Mouse (Mus musculus) liver, embryonic 14.5 days (tissue): Measurements from ENCODE around the gene Dusp19. TPM values are rescaled to one million over a fixed set of nuclear protein-coding genes. Genes with fewer than 3 reads are reported as not detected.

ENCODE experiments used
- ATAC-seq: fragments of 200-750 bp; cut with Nextera tagmentation; 2 replicates; pipeline ENCODE4 v1.8.0; 2017; ENCODE audit warnings: moderate number of reproducible peaks, mild to moderate bottlenecking, moderate library complexity; ENCODE audit not compliant: insufficient read depth
- DNase-seq, 3 experiments: peaks; one replicate each; pipeline ENCODE4 v3.0.0-alpha.2; 2012 to 2013; ENCODE audit warnings: low read depth in 3 of 3, low spot score in 3 of 3
- H3K27ac ChIP-seq: fragments of 300-500 bp; sonication (generic); 2 replicates; pipeline ENCODE4 v1.5.1; 2014; ENCODE audit warnings: moderate library complexity, mild to moderate bottlenecking, control low read depth, inconsistent platforms
- H3K27me3 ChIP-seq: fragments of 300-500 bp; sonication (generic); 2 replicates; pipeline ENCODE4 v1.6.1; 2014; ENCODE audit warnings: mild to moderate bottlenecking, low read length, moderate library complexity; ENCODE audit not compliant: control insufficient read depth, insufficient read depth
- H3K36me3 ChIP-seq: fragments of 300-500 bp; sonication (generic); replicated peaks from 2 replicates; pipeline ENCODE4 v1.6.1; 2014; ENCODE audit warnings: low read depth; ENCODE audit not compliant: control insufficient read depth, insufficient read depth
- H3K4me1 ChIP-seq, 2 experiments: fragments of 200-500 bp in 1 of 2; fragments of 300-500 bp in 1 of 2; sonication (generic) in 1 of 2; replicated peaks; 2 replicates each; pipeline ENCODE4 v1.6.1; 2012 to 2014; ENCODE audit warnings: antibody characterized with exemption in 1 of 2, inconsistent platforms in 1 of 2, low read length in 1 of 2; ENCODE audit not compliant: control insufficient read depth in 2 of 2, insufficient read depth in 2 of 2
- H3K4me2 ChIP-seq: fragments of 300-500 bp; sonication (generic); 2 replicates; pipeline ENCODE4 v1.6.1; 2014; ENCODE audit warnings: low read depth, mild to moderate bottlenecking, control low read depth, moderate library complexity
- H3K4me3 ChIP-seq, 2 experiments: fragments of 200-500 bp in 1 of 2; fragments of 300-500 bp in 1 of 2; sonication (generic) in 1 of 2; 2 replicates each; pipeline ENCODE4 v1.5.1; 2012 to 2014; ENCODE audit warnings: low read depth in 2 of 2, low read length in 2 of 2, mild to moderate bottlenecking in 2 of 2, control low read depth in 1 of 2, inconsistent platforms in 1 of 2, moderate library complexity in 1 of 2; ENCODE audit not compliant: insufficient read depth in 1 of 2
- H3K9ac ChIP-seq: fragments of 300-500 bp; sonication (generic); replicated peaks from 2 replicates; pipeline ENCODE4 v1.6.1; 2014; ENCODE audit warnings: mild to moderate bottlenecking, control low read depth, moderate library complexity
- H3K9me3 ChIP-seq: fragments of 300-500 bp; sonication (generic); 2 replicates; pipeline ENCODE4 v1.6.1; 2016; ENCODE audit warnings: low read length, mixed read lengths; ENCODE audit not compliant: control insufficient read depth
- CTCF ChIP-seq: IDR thresholded peaks from 2 replicates; pipeline ENCODE4 v1.5.1; 2016; ENCODE audit warnings: antibody characterized with exemption, low read depth, control low read depth
- EP300 ChIP-seq: IDR thresholded peaks from 2 replicates; pipeline ENCODE4 v1.6.1; 2016; ENCODE audit warnings: antibody characterized with exemption, low read depth
- WGBS: fragments of 180-500 bp; shearing (Covaris S2); extraction: QIAGEN DNeasy Blood & Tissue Kit; methylation state at CpG from one replicate; pipeline ENCODE4 v1.1.7; 2014; ENCODE audit not compliant: insufficient replicate concordance; 5-methylcytosine and 5-hydroxymethylcytosine counted together
- polyA plus RNA-seq, 2 experiments: library from polyadenylated mRNA; depleted of rRNA in 1 of 2; stranded (reverse) in 1 of 2; unstranded in 1 of 2; fragments of >200 nt; fragmentation: Nextera tagmentation in 1 of 2; extraction: Ambion mirVana in 1 of 2; gene quantifications; 2 replicates each; pipeline versions ENCODE4 v1.2.1 to v1.2.3; 2012 to 2014

Gene Dusp19
- polyA plus RNA-seq, 2 experiments: 3.5 to 6.1 TPM

- Histone ChIP-seq H3K36me3 (no peaks in the 10 kb centered on the region), H3K27me3 (peaks cover 2% of the 10 kb centered on the region), H3K27ac (no peak overlapping the region), H3K4me3 (peak overlapping the region; percentile 30 to 43; a peak in 3 of 4 replicates), H3K4me1 (peaks cover 6 to 10% of the 10 kb centered on the region in 2 experiments; a peak in 3 of 4 replicates), H3K9ac (peak overlapping the region; percentile 20; the same call in 1 of the 2 replicates), H3K4me2 (peak overlapping the region; percentile 78), H3K9me3 (no peaks in the 10 kb centered on the region)
- WGBS: 14% methylated on average over 6 of the region's 6 CpGs
- DNase-seq (no peak), ATAC-seq (no peak)
- no peak for TF ChIP-seq CTCF
- TF ChIP-seq EP300: no peak
These were observed 37.5 kb upstream of the Dusp19 start for GRCm38 (mm10) chr2:80579253-80579891.

GRCm38 (mm10) chr2:80580311-80580961 is 36.4 kb upstream of the Dusp19 start:
- peak in 2 of 3 experiments; percentile 34 to 54 for DNase-seq
- H3K4me1 ChIP-seq: peaks cover 6 to 10% of the 10 kb centered on the region in 2 experiments; a peak in 3 of 4 replicates
- H3K27me3 ChIP-seq: peaks cover 2% of the 10 kb centered on the region
- peak overlapping the region; percentile 85 to 94 for H3K4me3 ChIP-seq
- H3K9ac ChIP-seq: peak overlapping the region; percentile 75
- H3K27ac ChIP-seq: peak overlapping the region; percentile 50
- under 1% methylated on average over 63 of the region's 65 CpGs for WGBS
- no peaks in the 10 kb centered on the region for H3K36me3 ChIP-seq
- TF ChIP-seq EP300: no peak
- TF ChIP-seq CTCF: no peak
- peak overlapping the region; percentile 78 for H3K4me2 ChIP-seq
- ATAC-seq: peak; percentile 77
- no peaks in the 10 kb centered on the region for H3K9me3 ChIP-seq

GRCm38 (mm10) chr2:80581043-80581711 is 35.7 kb upstream of the Dusp19 start, which contains the start of gene Nckap1:
Nckap1 (minus strand) TSS chr2:80581380.
- H3K4me3 ChIP-seq: peak within 1 kb of the TSS; percentile 85 to 94
- under 1% methylated on average over 79 of the region's 88 CpGs for WGBS
- ATAC-seq (peak; percentile 93), DNase-seq (peak; percentile 66 to 74 (median 66))
- H3K4me2 ChIP-seq: peak within 1 kb of the TSS; percentile 78
- TF ChIP-seq EP300 (no peak), CTCF (peak; percentile 47)
- H3K27me3 ChIP-seq: peaks cover 2% of the 10 kb centered on the region
- H3K4me1 ChIP-seq: peaks cover 6 to 10% of the 10 kb centered on the region in 2 experiments; a peak in 3 of 4 replicates
- H3K9ac ChIP-seq: peak within 1 kb of the TSS; percentile 75
- H3K36me3 ChIP-seq: no peaks in the 10 kb centered on the region
- peak within 1 kb of the TSS; percentile 57 for H3K27ac ChIP-seq
- no peaks in the 10 kb centered on the region for H3K9me3 ChIP-seq

- DNase-seq: no peak
- ATAC-seq: no peak
- no peaks in the 10 kb centered on the region for H3K9me3 ChIP-seq
- H3K4me1 ChIP-seq: peaks cover 6 to 10% of the 10 kb centered on the region in 2 experiments; a peak in 3 of 4 replicates
- H3K4me2 ChIP-seq: no peak overlapping the region
- WGBS: 71% methylated on average over 3 of the region's 3 CpGs
- no peak overlapping the region for H3K4me3 ChIP-seq
- no peak overlapping the region for H3K27ac ChIP-seq
- H3K27me3 ChIP-seq: peaks cover 2% of the 10 kb centered on the region
- H3K9ac ChIP-seq: no peak overlapping the region
- no peaks in the 10 kb centered on the region for H3K36me3 ChIP-seq
- no peak for TF ChIP-seq EP300
These were observed 34.5 kb upstream of the Dusp19 start for GRCm38 (mm10) chr2:80582356-80582755.
